Mouse (Mus musculus) bone marrow macrophage, adult 2 months (primary cell): ENCODE data around the gene Rnf215.

Experiments used
- CTCF ChIP-seq: IDR thresholded peaks from 2 replicates; pipeline ENCODE4 v1.5.1; 2012; ENCODE audit warnings: low read depth, mild to moderate bottlenecking, low read length, moderate library complexity
- POLR2A ChIP-seq: IDR thresholded peaks from 2 replicates; pipeline ENCODE4 v1.6.1; 2012; ENCODE audit warnings: mild to moderate bottlenecking, low read depth, low read length, borderline replicate concordance

DNA sequence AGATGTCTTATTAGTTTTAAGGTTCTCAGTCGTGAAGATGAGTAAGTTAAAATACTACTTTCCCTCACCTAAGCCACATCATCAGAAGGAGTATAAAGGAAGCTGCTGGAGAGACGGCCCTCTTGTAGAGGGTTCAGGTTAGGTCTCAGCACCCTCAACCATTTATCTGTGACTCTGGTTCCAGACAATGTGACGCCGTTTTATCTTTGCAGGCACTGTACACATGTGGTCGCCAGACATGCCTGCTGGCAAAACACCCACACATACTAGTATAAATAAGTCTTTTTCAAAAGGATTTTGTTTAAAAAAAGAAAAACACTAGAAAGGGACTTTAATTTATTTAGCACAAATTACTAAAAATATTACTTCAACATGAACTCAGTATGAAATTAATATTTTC, 20.6 kb downstream of the Rnf215 start:
- TF ChIP-seq CTCF (no peak), POLR2A (no peak)
